Mouse (Mus musculus) frontal cortex, postnatal 14 days (tissue): ENCODE measurements around the gene Gm28035.

ENCODE experiments used
- DNase-seq, 2 experiments: peaks; one replicate each; pipeline ENCODE4 v3.0.0; 2022; ENCODE audit warnings: low spot score in 2 of 2

Gene Gm28035

GRCm38 (mm10) chr2:30261921-30262839 is 21.8 kb downstream of the Gm28035 start:
- no peak for DNase-seq

DNA sequence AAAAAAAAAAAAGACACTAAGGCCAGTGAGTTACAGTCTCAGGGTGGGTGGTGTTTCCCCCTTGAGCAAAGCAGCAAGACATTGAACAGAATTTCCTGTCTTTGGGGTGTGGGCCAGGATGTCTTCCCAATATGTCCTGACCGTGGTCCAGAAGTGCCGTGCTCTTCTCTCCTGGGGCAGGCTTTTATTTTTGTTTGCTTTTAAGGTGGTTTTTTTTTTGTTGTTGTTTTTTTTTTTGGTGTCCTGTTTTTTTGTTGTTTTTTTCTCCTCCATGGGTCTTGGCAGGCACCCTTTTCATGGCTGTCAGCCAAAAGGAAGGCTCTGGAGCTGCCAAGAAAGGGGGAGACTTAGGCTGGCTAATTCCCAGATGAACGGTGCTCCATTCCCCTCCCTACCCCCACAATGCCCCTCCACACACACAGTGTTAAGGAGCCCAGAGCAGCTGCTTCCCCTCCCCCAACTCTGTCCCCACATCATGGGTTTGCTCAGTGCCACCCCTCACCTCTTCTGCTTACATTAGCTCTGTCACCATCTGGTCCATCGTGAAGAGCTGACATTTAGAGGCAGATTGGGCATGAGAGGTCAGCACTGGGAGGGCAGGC is 22.6 kb downstream of the Gm28035 start:
- DNase-seq: peak; percentile 47 to 57

DNA sequence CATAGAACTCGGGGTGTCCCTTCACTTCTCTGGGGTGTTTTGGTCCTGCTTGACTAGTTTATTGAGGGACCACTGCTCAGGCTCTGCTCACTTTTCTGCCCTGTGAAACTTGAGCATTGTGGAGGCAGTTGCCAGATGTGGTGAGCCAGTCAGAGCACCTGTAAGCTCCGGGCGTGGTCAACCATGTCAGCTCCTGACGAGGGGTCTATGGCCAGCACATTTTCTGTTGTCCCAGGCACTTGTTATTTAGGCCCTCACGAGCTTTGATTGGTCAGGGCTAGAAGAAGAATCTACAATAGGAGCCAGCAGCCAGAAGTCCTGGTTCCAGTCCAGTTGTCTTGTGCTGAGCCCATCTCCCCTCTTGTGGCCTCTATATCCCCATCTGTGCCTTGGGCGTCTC is 23.4 kb downstream of the Gm28035 start:
- DNase-seq: no peak

DNA sequence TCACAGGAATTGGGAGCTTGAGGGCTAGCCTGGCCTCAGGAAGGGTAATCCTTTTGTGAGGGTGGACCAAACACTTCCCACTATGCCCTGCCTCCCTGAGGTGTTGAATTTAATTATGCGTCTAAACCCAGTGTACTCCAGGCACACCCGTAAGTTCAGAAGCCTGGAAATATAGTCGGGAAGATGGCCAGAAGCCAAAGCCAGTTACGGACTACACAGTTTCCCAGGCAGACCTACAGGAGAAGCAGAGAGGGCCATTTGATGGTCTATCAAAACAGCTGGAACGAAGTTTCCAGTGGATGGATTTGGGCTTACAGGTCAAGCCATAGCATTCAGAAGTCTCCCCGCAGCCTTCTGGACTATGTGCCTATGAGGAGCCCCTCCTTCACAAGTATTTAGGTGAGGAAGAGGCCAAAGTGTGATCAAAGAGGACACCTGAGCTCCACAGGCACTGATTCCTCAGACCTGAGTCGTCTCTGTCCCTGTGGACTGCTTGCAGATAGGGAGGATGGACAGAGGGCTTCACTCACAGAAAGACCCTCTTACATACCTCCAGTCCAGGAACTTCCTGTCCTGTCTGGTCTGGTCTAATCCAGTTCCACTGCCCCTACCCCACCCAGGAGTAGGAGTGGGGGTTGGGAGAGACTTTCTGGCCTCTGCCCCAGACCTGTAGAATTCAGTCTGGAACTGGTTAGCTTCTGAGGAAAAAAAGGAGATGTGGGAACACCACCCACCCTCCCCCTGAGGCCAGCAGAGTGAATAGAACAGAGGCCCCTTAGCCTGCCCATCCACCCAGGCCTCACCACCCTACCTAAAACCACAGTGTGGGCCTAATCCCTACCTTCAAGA is 24.5 kb downstream of the Gm28035 start:
- no peak for DNase-seq

GRCm38 (mm10) chr2:30265767-30266253 is 25.4 kb downstream of the Gm28035 start, which contains the start of gene Phyhd1:
TSS of gene Phyhd1 (plus strand) at chr2:30266203.
- peak; percentile 48 to 64 for DNase-seq

GRCm38 (mm10) chr2:30266392-30266941 is 26.1 kb downstream of the Gm28035 start:
- no peak for DNase-seq

GRCm38 (mm10) chr2:30267466-30267865 is 27.1 kb downstream of the Gm28035 start:
- DNase-seq: no peak

DNA sequence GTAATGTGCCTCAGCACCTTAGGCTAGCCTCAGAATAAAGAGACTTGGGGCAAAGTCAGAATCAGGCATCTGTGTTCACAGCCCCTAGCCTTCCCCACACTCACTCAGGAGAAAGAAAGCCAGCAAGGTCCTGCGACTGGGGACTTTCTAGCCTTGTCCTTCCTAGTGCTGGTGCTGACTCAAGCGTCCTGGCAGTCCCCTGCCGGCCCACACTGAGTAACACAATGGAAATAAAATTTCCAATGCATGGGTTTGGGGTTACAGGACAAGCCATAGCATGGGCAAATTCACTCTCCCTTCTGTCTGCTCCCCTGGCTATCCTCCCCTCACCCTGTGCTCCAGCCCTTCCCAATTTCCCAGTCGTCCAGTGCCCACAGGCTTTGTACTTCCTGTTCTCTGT is 28.0 kb downstream of the Gm28035 start:
- DNase-seq: no peak

- no peak for DNase-seq
These were observed 29.0 kb downstream of the Gm28035 start for GRCm38 (mm10) chr2:30269241-30269990.

DNA sequence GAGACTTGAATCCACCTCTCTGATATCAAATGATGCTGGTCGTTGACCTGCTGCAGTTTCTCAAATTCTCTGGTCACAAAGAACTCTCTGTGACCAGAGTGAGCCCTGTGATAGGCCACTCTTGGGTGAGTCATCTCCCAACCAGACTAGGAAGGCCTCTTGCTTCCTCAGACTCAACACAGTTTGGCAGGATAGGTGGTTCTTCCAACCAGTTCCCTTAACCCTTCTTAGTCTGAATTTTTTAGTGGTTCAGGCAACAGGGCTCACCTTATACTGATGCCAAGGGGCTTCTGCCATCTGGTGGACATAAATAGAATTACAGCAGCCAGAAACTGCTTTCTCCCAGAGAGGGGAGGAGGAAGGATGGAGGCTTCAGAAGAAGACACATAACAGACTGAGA is 29.8 kb downstream of the Gm28035 start:
- DNase-seq: peak; percentile 50 to 60

DNA sequence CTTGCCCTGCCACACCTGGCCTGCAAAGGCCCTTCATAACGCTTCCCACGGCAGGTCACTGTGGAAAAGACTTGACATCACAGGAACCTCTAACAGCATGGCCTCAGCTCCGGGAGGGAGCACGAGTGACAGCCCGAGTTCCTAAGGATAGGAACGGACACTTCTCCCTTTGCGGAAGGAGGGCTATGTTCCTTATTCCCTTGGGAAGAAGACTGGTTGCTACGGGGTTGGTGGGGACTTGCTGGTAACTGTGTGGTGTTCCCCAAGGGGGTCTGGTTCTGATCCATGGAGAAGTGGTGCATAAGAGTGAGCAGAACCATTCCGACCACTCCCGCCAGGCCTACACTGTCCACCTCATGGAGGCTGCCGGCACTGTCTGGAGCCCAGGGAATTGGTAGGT is 40.4 kb downstream of the Gm28035 start, which contains the start of gene Gm28038:
Gm28038 (plus strand) TSS at position 301 of the 400 bp plus-strand sequence.
- no peak for DNase-seq

DNA sequence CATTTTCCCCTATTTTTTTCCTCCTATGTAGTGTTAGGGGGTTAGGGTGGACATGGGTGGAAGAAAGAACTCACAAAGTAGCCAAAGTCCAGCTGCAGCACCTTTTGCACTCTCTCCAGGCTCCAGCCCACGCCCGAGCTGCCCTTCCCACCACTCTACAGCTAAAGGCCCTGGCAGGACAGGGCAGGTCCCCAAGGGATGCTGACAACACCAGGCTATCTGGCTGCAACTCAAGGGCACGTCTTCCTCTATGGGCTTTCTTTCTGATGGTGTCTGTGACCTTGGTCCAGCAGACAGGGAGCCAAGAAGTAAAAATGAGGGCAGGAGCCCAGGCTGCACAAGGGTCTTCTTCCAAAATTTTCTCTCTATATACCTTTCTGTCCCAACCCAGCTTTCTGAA is 41.3 kb downstream of the Gm28035 start:
- DNase-seq: no peak

GRCm38 (mm10) chr2:30283193-30283592 is 42.8 kb downstream of the Gm28035 start:
- no peak for DNase-seq

DNA sequence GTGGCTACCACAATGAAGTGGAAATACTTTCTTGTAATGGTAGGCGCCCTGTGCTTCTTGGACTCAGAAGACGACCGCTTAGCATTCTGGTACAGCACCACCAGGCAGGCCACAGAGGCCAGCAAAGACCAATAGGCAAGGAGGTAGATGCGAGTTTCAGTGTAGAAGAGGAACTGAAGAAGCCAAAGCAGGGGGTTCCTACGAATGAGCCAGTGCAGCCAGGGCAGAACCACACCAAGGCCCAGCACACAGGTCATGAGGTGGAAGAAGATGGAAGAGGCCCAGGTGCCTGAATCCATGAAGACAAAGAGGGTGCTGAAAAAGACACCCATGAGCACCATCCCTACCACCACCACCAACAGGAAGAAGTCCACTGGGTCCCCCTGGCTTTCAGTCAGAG is 44.6 kb downstream of the Gm28035 start:
- no peak for DNase-seq

DNA sequence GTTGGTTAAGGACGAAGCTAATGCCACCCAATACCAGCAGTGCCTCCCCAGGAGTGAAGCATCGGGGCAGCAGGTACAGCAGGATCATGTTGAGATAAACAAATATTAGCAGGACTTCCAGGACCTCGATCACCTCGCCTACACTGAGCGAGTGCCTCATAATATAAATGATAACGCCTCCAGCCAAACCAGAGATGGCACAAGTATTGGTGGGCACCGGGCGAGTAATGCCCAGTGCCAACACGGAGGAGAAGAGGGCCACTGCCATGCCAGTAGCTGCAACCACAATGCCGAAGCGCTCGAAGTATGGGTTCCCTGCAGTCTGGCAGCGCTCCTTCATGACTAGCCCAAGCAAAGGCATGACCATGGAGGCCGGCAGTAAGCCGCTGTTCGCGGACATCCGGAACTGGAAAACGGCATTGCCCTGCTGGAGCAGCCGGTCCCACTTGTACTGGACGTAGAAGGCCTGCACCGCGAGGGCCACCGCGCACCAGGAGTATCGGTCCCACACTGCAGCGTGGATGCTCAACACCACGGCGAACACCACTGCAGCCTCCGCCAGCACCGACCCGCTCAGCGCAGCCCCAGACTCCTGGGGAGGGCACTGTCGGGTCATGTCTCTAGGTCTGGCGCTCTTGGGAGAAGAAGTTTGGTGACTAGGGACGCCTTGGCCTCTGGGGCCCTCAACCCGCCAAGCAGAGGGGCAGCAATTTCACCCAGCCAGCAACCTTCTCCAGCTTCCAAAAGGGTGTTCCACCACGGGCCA is 45.2 kb downstream of the Gm28035 start:
- DNase-seq: no peak

GRCm38 (mm10) chr2:30286192-30287026 is 46.0 kb downstream of the Gm28035 start, which contains the start of the genes Dolk and Nup188:
TSS of gene Dolk (minus strand) at chr2:30286334.
TSS of gene Nup188 (plus strand) at chr2:30286397.
- DNase-seq: peak; percentile 89 to 97

DNA sequence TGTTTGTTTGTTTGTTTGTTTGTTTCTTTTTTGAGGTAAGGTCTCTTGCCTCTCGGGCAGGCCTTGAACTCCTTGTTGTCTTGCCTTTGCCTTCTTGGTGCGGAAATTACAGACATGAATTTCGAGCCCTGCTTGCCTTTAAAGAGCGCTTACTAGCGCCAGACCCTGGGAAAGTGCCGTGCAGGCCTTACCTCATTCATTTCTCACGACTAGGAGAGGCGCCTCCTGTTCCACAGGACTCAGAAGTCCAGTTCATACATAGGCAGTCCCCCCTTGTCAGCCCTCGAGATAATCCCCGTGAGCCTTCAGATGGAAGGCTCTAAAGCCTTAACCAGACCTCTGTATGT is 46.6 kb downstream of the Gm28035 start:
- no peak for DNase-seq

- DNase-seq: no peak
These were observed 59.2 kb downstream of the Gm28035 start for GRCm38 (mm10) chr2:30299525-30299924.

- DNase-seq: no peak
These were observed 59.6 kb downstream of the Gm28035 start for GRCm38 (mm10) chr2:30299966-30300365.
